Mouse (Mus musculus) limb, embryonic 11.5 days (tissue): ENCODE measurements at regions not wholly inside any gene's neighbourhood (a gene's known extent, or its start where the extent isn't known, plus 50 kb on each side); places are given as distances from the start of the nearest gene placed in this dataset.

Experiments used
- ATAC-seq: fragments of 200-750 bp; cut with Nextera tagmentation; 2 replicates; pipeline ENCODE4 v1.8.0; 2017; ENCODE audit warnings: low read depth; ENCODE audit not compliant: insufficient number of reproducible peaks, low FRiP score, low TSS enrichment
- DNase-seq: peaks from one replicate; pipeline ENCODE4 v3.0.0-alpha.2; 2015; ENCODE audit warnings: low spot score
- H3K27ac ChIP-seq: fragments of 300-500 bp; sonication (generic); replicated peaks from 2 replicates; pipeline ENCODE4 v1.5.1; 2014; ENCODE audit warnings: low read depth, mild to moderate bottlenecking, low read length
- H3K27me3 ChIP-seq: fragments of 300-500 bp; sonication (generic); 2 replicates; pipeline ENCODE4 v1.6.1; 2014; ENCODE audit warnings: mild to moderate bottlenecking, low read length, mixed read lengths; ENCODE audit not compliant: control insufficient read depth, insufficient read depth
- H3K36me3 ChIP-seq: fragments of 300-500 bp; sonication (generic); 2 replicates; pipeline ENCODE4 v1.6.1; 2014; ENCODE audit warnings: mild to moderate bottlenecking, low read length, moderate library complexity, mixed read lengths; ENCODE audit not compliant: control insufficient read depth, insufficient read depth
- H3K4me1 ChIP-seq: fragments of 300-500 bp; sonication (generic); 2 replicates; pipeline ENCODE4 v1.6.1; 2014; ENCODE audit warnings: low read length, mixed read lengths; ENCODE audit not compliant: control insufficient read depth, insufficient read depth
- H3K4me2 ChIP-seq: fragments of 300-500 bp; sonication (generic); 2 replicates; pipeline ENCODE4 v1.6.1; 2014; ENCODE audit warnings: low read depth, mild to moderate bottlenecking, moderate library complexity; ENCODE audit not compliant: severe bottlenecking
- H3K4me3 ChIP-seq: fragments of 300-500 bp; sonication (generic); 2 replicates; pipeline ENCODE4 v1.5.1; 2014; ENCODE audit warnings: low read depth, low read length
- H3K9ac ChIP-seq: fragments of 300-500 bp; sonication (generic); 2 replicates; pipeline ENCODE4 v1.6.1; 2014; ENCODE audit warnings: mild to moderate bottlenecking, low read length
- H3K9me3 ChIP-seq: fragments of 300-500 bp; sonication (generic); 2 replicates; pipeline ENCODE4 v1.6.1; 2016; ENCODE audit warnings: low read length; ENCODE audit not compliant: control insufficient read depth
- WGBS: fragments of 180-500 bp; shearing (Covaris S2); extraction: QIAGEN DNeasy Blood & Tissue Kit; methylation state at CpG from one replicate; pipeline ENCODE4 v1.1.7; 2014; 5-methylcytosine and 5-hydroxymethylcytosine counted together

GRCm38 (mm10) chr1:183699284-183699683 lies 281.3 kb downstream of the Hhipl2 start:
- peak; percentile 40 for DNase-seq
- H3K36me3 ChIP-seq: no peaks in the 10 kb centered on the region
- 86% methylated on average over 11 of the region's 11 CpGs for WGBS

GRCm38 (mm10) chr1:183702888-183703287 lies 284.9 kb downstream of the Hhipl2 start:
- Histone ChIP-seq H3K9me3 (no peaks in the 10 kb centered on the region), H3K4me1 (no peaks in the 10 kb centered on the region)
- WGBS: 94% methylated on average over 2 of the region's 2 CpGs

More at GRCm38 (mm10) chr1:183699284-183699683, 281.3 kb downstream of the Hhipl2 start:
- Histone ChIP-seq H3K4me1 (no peaks in the 10 kb centered on the region), H3K9me3 (no peaks in the 10 kb centered on the region), H3K9ac (no peak overlapping the region), H3K4me3 (no peak overlapping the region), H3K4me2 (no peak overlapping the region), H3K27ac (no peak overlapping the region), H3K27me3 (no peaks in the 10 kb centered on the region)
- no peak for ATAC-seq

DNA sequence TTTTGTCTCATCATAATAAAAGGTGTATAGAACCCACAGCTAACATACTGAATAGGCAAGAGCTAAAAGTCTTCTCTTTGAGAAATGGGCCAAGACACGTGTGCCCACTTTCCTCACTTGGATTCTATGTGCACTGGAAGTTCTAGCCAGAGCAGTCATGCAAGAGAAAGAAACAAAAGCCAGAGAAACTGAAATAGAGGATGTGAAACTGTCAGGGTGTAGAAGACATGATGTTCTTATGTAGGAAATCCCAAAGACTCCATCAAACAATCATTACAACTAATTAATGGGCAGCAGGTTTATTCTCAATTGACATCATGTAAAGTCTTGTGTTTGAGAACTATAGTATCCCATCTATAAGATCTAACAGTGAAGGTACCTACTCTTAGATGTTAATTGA lies 294.9 kb downstream of the Hhipl2 start:
- no peak for ATAC-seq
- WGBS: 82% methylated on average over 1 of the region's 1 CpGs
- Histone ChIP-seq H3K27me3 (no peaks in the 10 kb centered on the region), H3K36me3 (no peaks in the 10 kb centered on the region), H3K4me1 (no peaks in the 10 kb centered on the region), H3K4me3 (no peak overlapping the region), H3K9me3 (no peaks in the 10 kb centered on the region), H3K4me2 (no peak overlapping the region), H3K27ac (no peak overlapping the region), H3K9ac (no peak overlapping the region)
- no peak for DNase-seq

More at GRCm38 (mm10) chr1:183702888-183703287, 284.9 kb downstream of the Hhipl2 start:
- Histone ChIP-seq H3K36me3 (no peaks in the 10 kb centered on the region), H3K4me2 (no peak overlapping the region), H3K27ac (no peak overlapping the region), H3K27me3 (no peaks in the 10 kb centered on the region), H3K4me3 (no peak overlapping the region), H3K9ac (no peak overlapping the region)
- no peak for DNase-seq
- ATAC-seq: no peak

GRCm38 (mm10) chr1:183717060-183717459 lies 296.0 kb upstream of the Dusp10 start:
- DNase-seq (no peak), ATAC-seq (no peak)
- Histone ChIP-seq H3K9me3 (no peaks in the 10 kb centered on the region), H3K4me1 (no peaks in the 10 kb centered on the region), H3K36me3 (no peaks in the 10 kb centered on the region), H3K9ac (no peak overlapping the region), H3K27ac (no peak overlapping the region), H3K27me3 (no peaks in the 10 kb centered on the region), H3K4me3 (no peak overlapping the region), H3K4me2 (no peak overlapping the region)
- 69% methylated on average over 1 of the region's 1 CpGs for WGBS

GRCm38 (mm10) chr1:183749126-183749525 lies 264.0 kb upstream of the Dusp10 start:
- WGBS: 79% methylated on average over 2 of the region's 2 CpGs
- H3K27me3 ChIP-seq: no peaks in the 10 kb centered on the region
- H3K4me2 ChIP-seq: no peak overlapping the region
- no peak overlapping the region for H3K27ac ChIP-seq
- H3K4me3 ChIP-seq: no peak overlapping the region
- no peak for DNase-seq
- H3K9me3 ChIP-seq: no peaks in the 10 kb centered on the region
- H3K9ac ChIP-seq: no peak overlapping the region
- no peaks in the 10 kb centered on the region for H3K36me3 ChIP-seq
- no peak for ATAC-seq
- no peaks in the 10 kb centered on the region for H3K4me1 ChIP-seq

DNA sequence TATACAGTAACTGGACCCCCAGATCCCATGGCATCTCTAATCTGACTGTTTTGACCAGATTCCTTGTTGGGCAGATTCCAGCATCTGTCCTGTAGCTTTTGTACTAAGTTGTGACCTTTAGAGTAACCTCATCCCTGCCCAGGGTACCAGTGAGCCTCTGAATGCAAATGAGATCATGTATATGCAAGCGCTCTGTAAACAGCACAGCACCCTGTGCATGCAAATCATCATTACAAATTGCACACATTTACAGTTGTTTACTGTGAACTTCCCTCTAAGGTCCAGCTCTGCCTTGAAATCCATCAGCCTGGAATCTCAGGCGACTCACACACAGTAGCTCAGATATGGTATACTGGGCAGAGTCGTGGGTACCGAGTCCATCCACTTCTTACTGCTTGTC lies 258.6 kb upstream of the Dusp10 start:
- H3K36me3 ChIP-seq: no peaks in the 10 kb centered on the region
- no peak overlapping the region for H3K4me3 ChIP-seq
- H3K4me1 ChIP-seq: no peaks in the 10 kb centered on the region
- H3K9me3 ChIP-seq: no peaks in the 10 kb centered on the region
- H3K27ac ChIP-seq: no peak overlapping the region
- DNase-seq (no peak), ATAC-seq (no peak)
- H3K9ac ChIP-seq: no peak overlapping the region
- WGBS: 90% methylated on average over 4 of the region's 4 CpGs
- H3K27me3 ChIP-seq: no peaks in the 10 kb centered on the region
- H3K4me2 ChIP-seq: no peak overlapping the region

GRCm38 (mm10) chr1:183756716-183757115 lies 256.4 kb upstream of the Dusp10 start:
- Histone ChIP-seq H3K4me1 (no peaks in the 10 kb centered on the region), H3K9me3 (no peaks in the 10 kb centered on the region), H3K27ac (no peak overlapping the region), H3K36me3 (no peaks in the 10 kb centered on the region), H3K27me3 (no peaks in the 10 kb centered on the region), H3K4me2 (no peak overlapping the region), H3K9ac (no peak overlapping the region), H3K4me3 (no peak overlapping the region)
- no peak for DNase-seq
- 65% methylated on average over 8 of the region's 8 CpGs for WGBS
- no peak for ATAC-seq

DNA sequence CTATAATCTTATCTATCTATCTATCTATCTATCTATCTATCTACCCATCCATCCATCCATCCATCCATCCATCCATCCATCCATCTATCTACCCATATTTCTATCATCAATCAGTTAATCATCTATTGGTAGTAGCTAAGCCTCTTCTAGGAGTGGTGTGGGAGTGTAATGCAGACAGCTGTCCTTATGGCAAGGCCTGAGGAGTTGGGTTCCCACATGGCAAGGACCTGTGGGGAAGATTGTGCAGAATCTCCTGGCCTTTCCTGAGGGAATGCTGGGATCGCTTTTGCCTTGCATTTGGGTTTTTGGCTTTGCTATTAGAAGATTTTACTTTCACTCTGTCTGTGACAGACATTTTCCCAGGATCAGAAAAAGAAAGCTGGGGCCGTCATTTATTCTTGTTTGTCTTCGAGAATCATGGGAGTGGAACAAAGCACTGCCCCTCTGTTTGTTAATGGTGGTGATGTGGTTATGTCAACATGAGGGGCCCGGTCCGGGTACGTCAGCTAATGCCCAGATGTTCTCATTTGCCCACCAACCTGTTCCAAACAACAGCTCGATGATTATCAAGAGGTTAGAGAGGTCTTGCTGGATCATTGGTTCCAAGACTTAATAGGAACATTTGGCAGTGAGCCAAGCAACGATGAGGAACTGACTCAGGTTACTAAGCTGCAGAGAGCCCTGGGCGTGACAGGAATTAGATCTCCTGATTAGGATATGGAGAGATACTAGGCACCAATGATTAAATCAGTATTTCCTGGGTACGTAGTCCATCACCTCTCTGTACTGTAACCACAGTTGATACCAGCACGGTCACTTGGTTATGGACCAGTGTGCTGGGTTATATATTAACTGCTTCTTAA lies 249.0 kb upstream of the Dusp10 start:
- Histone ChIP-seq H3K27ac (no peak overlapping the region), H3K4me3 (no peak overlapping the region), H3K4me2 (no peak overlapping the region), H3K27me3 (no peaks in the 10 kb centered on the region), H3K4me1 (no peaks in the 10 kb centered on the region), H3K36me3 (no peaks in the 10 kb centered on the region), H3K9me3 (no peaks in the 10 kb centered on the region), H3K9ac (no peak overlapping the region)
- ATAC-seq (no peak), DNase-seq (no peak)
- WGBS: 81% methylated on average over 11 of the region's 11 CpGs

DNA sequence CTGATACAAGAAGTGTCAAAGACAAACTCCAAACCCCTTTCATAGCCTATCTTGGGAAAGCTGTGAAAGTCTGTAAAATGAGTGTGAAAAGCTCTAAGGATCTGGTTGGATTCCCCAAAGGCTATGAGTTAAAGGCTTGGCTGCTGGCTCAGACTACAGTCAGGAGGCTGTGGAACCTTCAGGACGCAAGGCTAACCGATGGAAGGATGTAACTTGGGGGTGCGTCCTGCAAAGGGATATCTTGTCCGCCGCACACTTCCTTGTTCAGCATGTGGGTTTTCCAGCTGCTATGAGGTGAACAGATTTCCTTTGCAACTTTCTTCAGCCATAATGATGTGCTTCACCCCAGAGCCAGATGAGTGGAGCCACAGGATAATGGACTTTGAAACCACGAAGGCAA lies 240.3 kb upstream of the Dusp10 start:
- Histone ChIP-seq H3K27me3 (no peaks in the 10 kb centered on the region), H3K4me2 (no peak overlapping the region), H3K9ac (no peak overlapping the region), H3K4me3 (no peak overlapping the region), H3K36me3 (no peaks in the 10 kb centered on the region), H3K9me3 (no peaks in the 10 kb centered on the region), H3K27ac (no peak overlapping the region), H3K4me1 (no peaks in the 10 kb centered on the region)
- ATAC-seq: no peak
- WGBS: 79% methylated on average over 6 of the region's 6 CpGs
- DNase-seq: no peak
